8 mouse cellular contexts compared by ENCODE assay signal in genomic region chr8:57512141-57513056, GRCm38 (mm10). TPM values are rescaled to one million over a fixed set of nuclear protein-coding genes. Genes with fewer than 3 reads are reported as not detected.
A peak's percentile ranks its signal among the peaks of the same experiment; 100 is the strongest.
DNase-seq lines count a peak whose midpoint lies in the region; ATAC-seq and TF ChIP-seq lines count a peak whose summit lies in the region.

No protein-coding gene starts in this region.

- no peak for TF ChIP-seq POLR2A in bone marrow macrophage, adult 2 months (IDR thresholded peaks at IDR 0.05; ENCODE audit: borderline replicate concordance, low read depth, low read length)

- H3K4me1 ChIP-seq in bone marrow macrophage, adult 2 months (ENCODE audit: control insufficient read depth, insufficient read depth, low read length), result peaks cover 7% of the 10 kb centered on the region
- H3K4me1 ChIP-seq in kidney, embryonic 14.5 days (ENCODE audit: control insufficient read depth, insufficient read depth, low read length), result no peaks in the 10 kb centered on the region

- H3K9me3 ChIP-seq in kidney, embryonic 14.5 days (ENCODE audit: control insufficient read depth, low read length), result no peaks in the 10 kb centered on the region

- DNase-seq in right cerebral cortex, postnatal 4 days, result peak; percentile 49
- DNase-seq in right cerebral cortex, postnatal 10 days (ENCODE audit: low spot score in 2 of 2), result no peak
- peak; percentile 48 for DNase-seq in forelimb bud, embryonic 11.5 days (ENCODE audit: low read depth, low spot score)
- DNase-seq in mesoderm, embryonic 11.5 days (ENCODE audit: low read depth, low spot score), result peak; percentile 67
- peak; percentile 49 to 57 for DNase-seq in thymus, postnatal 10 days (ENCODE audit: low spot score in 2 of 2)
- no peak for DNase-seq in frontal cortex, adult 2 months (ENCODE audit: extremely low spot score in 1 of 2, low spot score in 1 of 2)

- WGBS in kidney, embryonic 14.5 days, result under 1% methylated on average over 51 of the region's 96 CpGs

- peak overlapping the region; percentile 59 for H3K4me2 ChIP-seq in kidney, embryonic 14.5 days (replicated peaks; ENCODE audit: low read depth, low read length)

- H3K27me3 ChIP-seq in kidney, embryonic 14.5 days (ENCODE audit: control insufficient read depth, insufficient read depth, low read length), result no peaks in the 10 kb centered on the region

- H3K36me3 ChIP-seq in kidney, embryonic 14.5 days (ENCODE audit: control insufficient read depth, insufficient read depth, low read length), result peaks cover 29% of the 10 kb centered on the region

- peak overlapping the region; percentile 99 for H3K9ac ChIP-seq in kidney, embryonic 14.5 days (ENCODE audit: low read depth, low read length)

- H3K4me3 ChIP-seq in bone marrow macrophage, adult 2 months (ENCODE audit: insufficient read depth, low read length), result peak overlapping the region; percentile 90
- peak overlapping the region; percentile 93 for H3K4me3 ChIP-seq in kidney, embryonic 14.5 days (ENCODE audit: low read length)

- H3K27ac ChIP-seq in bone marrow macrophage, adult 2 months (ENCODE audit: insufficient read depth, low read depth, low read length), result peak overlapping the region; percentile 93
- peak overlapping the region; percentile 100 for H3K27ac ChIP-seq in kidney, embryonic 14.5 days (ENCODE audit: low read depth, low read length)

- no peak for TF ChIP-seq CTCF in bone marrow macrophage, adult 2 months (IDR thresholded peaks at IDR 0.05; ENCODE audit: low read depth, low read length)

- ATAC-seq in kidney, embryonic 14.5 days (ENCODE audit: low FRiP score, low TSS enrichment), result peak; percentile 47

RNA-seq across cellular contexts. Expression of gene Hmgb2, which starts 0.7 kb away (rescaled TPM):
- polyA plus RNA-seq in bone marrow macrophage, adult 2 months (2012; ENCODE audit: insufficient read depth, insufficient read length, missing spikeins), result 55.6 and 95.1 TPM in 2 replicates
- 497 and 807 TPM in 2 replicates for polyA plus RNA-seq in kidney, embryonic 14.5 days (2014; fragmentation: Nextera tagmentation; extraction: Ambion mirVana)
- polyA plus RNA-seq in frontal cortex, adult 2 months (2012; rRNA removed), result 7.4 and 8.3 TPM in 2 replicates

RNA-seq across cellular contexts. Expression of gene Sap30, which starts 24.7 kb away (rescaled TPM):
- 47.8 and 50.9 TPM in 2 replicates for polyA plus RNA-seq in bone marrow macrophage, adult 2 months (2012; ENCODE audit: insufficient read depth, insufficient read length, missing spikeins)
- polyA plus RNA-seq in kidney, embryonic 14.5 days (2014; fragmentation: Nextera tagmentation; extraction: Ambion mirVana), result 46.8 and 60.8 TPM in 2 replicates
- 10.6 and 11.5 TPM in 2 replicates for polyA plus RNA-seq in frontal cortex, adult 2 months (2012; rRNA removed)

RNA-seq across cellular contexts. Expression of gene Scrg1, which starts 56.7 kb away (rescaled TPM):
- polyA plus RNA-seq in bone marrow macrophage, adult 2 months (2012; ENCODE audit: insufficient read depth, insufficient read length, missing spikeins), result not detected in 2 replicates
- polyA plus RNA-seq in kidney, embryonic 14.5 days (2014; fragmentation: Nextera tagmentation; extraction: Ambion mirVana), result not detected in 2 replicates
- 78.7 and 95.9 TPM in 2 replicates for polyA plus RNA-seq in frontal cortex, adult 2 months (2012; rRNA removed)

Comparison
In these comparisons a context has a peak if more than half of its experiments do, and no peak if none do; other contexts are left out.
1. DNase-seq: peak in right cerebral cortex, postnatal 4 days (single experiment), forelimb bud, embryonic 11.5 days (single experiment), mesoderm, embryonic 11.5 days (single experiment) and thymus, postnatal 10 days (2 of 2); none in right cerebral cortex, postnatal 10 days (0 of 2) and frontal cortex, adult 2 months (0 of 2).
2. RNA of gene Scrg1, which starts 56.7 kb away (polyA plus RNA-seq): 78.7 to 95.9 TPM in frontal cortex, adult 2 months; not detected in kidney, embryonic 14.5 days and not detected in bone marrow macrophage, adult 2 months; every median in the first group is over 10 times any median in the second.